Mouse (Mus musculus): ENCODE data around the gene Orm1. TPM values are rescaled to one million over a fixed set of nuclear protein-coding genes. Genes with fewer than 3 reads are reported as not detected.

Gene Orm1
- polyA plus RNA-seq (2012): not detected in 2 replicates

GRCm38 (mm10) chr4:63344295-63344694 is at the start of gene Orm1:
Gene Orm1, plus strand, starts transcription at chr4:63344560.
- no peak for TF ChIP-seq GATA1 (IDR thresholded peaks at IDR 0.05; ENCODE audit: low read length)

- no peak for TF ChIP-seq GATA1 (IDR thresholded peaks at IDR 0.05; ENCODE audit: low read length)
Measured at GRCm38 (mm10) chr4:63295641-63296040, 48.7 kb upstream of the Orm1 start.

GRCm38 (mm10) chr4:63296263-63296662 is 48.1 kb upstream of the Orm1 start:
- TF ChIP-seq GATA1 (IDR thresholded peaks at IDR 0.05; ENCODE audit: low read length): no peak

- TF ChIP-seq GATA1 (IDR thresholded peaks at IDR 0.05; ENCODE audit: low read length): no peak
Measured at GRCm38 (mm10) chr4:63296876-63297275, 47.5 kb upstream of the Orm1 start.

GRCm38 (mm10) chr4:63298191-63298590 is 46.2 kb upstream of the Orm1 start:
- TF ChIP-seq GATA1 (IDR thresholded peaks at IDR 0.05; ENCODE audit: low read length): no peak

GRCm38 (mm10) chr4:63302641-63303040 is 41.7 kb upstream of the Orm1 start:
- no peak for TF ChIP-seq GATA1 (IDR thresholded peaks at IDR 0.05; ENCODE audit: low read length)

GRCm38 (mm10) chr4:63307175-63308062 is 36.9 kb upstream of the Orm1 start:
- no peak for TF ChIP-seq GATA1 (IDR thresholded peaks at IDR 0.05; ENCODE audit: low read length)

- TF ChIP-seq GATA1 (IDR thresholded peaks at IDR 0.05; ENCODE audit: low read length): no peak
Measured at GRCm38 (mm10) chr4:63308316-63308715, 36.0 kb upstream of the Orm1 start.

GRCm38 (mm10) chr4:63310247-63310855 is 34.0 kb upstream of the Orm1 start:
- TF ChIP-seq GATA1 (IDR thresholded peaks at IDR 0.05; ENCODE audit: low read length): no peak

GRCm38 (mm10) chr4:63311426-63311825 is 32.9 kb upstream of the Orm1 start:
- no peak for TF ChIP-seq GATA1 (IDR thresholded peaks at IDR 0.05; ENCODE audit: low read length)

- no peak for TF ChIP-seq GATA1 (IDR thresholded peaks at IDR 0.05; ENCODE audit: low read length)
Measured at GRCm38 (mm10) chr4:63314063-63314462, 30.3 kb upstream of the Orm1 start.

- no peak for TF ChIP-seq GATA1 (IDR thresholded peaks at IDR 0.05; ENCODE audit: low read length)
Measured at GRCm38 (mm10) chr4:63316076-63316746, 28.1 kb upstream of the Orm1 start.

- no peak for TF ChIP-seq GATA1 (IDR thresholded peaks at IDR 0.05; ENCODE audit: low read length)
Measured at GRCm38 (mm10) chr4:63323275-63323815, 21.0 kb upstream of the Orm1 start.

GRCm38 (mm10) chr4:63333403-63333802 is 11.0 kb upstream of the Orm1 start:
- no peak for TF ChIP-seq GATA1 (IDR thresholded peaks at IDR 0.05; ENCODE audit: low read length)

GRCm38 (mm10) chr4:63338414-63339076 is 5.8 kb upstream of the Orm1 start:
- no peak for TF ChIP-seq GATA1 (IDR thresholded peaks at IDR 0.05; ENCODE audit: low read length)
